Mouse (Mus musculus) MEL (cell line): ENCODE results near the gene Reg3b. TPM values are rescaled to one million over a fixed set of nuclear protein-coding genes. Genes with fewer than 3 reads are reported as not detected.

Experiments
- DNase-seq: peaks from one replicate; pipeline ENCODE4 v3.0.0; 2011; ENCODE audit warnings: low read depth, low spot score
- H3K27ac ChIP-seq: 2 replicates; pipeline ENCODE4 v1.5.1; 2012; ENCODE audit warnings: low read depth, mild to moderate bottlenecking, control low read depth, low read length, moderate library complexity; ENCODE audit not compliant: control insufficient read depth
- H3K27me3 ChIP-seq, 2 experiments: fragments of 150-350 bp in 1 of 2; sonication (generic) in 1 of 2; 2 replicates each; pipeline ENCODE4 v1.6.1; 2012; ENCODE audit warnings: low read length in 2 of 2, mild to moderate bottlenecking in 2 of 2, improper control_type of control experiment in 1 of 2, moderate library complexity in 1 of 2; ENCODE audit not compliant: insufficient read depth in 2 of 2, control insufficient read depth in 1 of 2
- H3K36me3 ChIP-seq, 2 experiments: 2 replicates each; pipeline ENCODE4 v1.6.1; 2012 to 2014; ENCODE audit warnings: low read length in 2 of 2, improper control_type of control experiment in 1 of 2, inconsistent platforms in 1 of 2, mild to moderate bottlenecking in 1 of 2; ENCODE audit not compliant: insufficient read depth in 2 of 2, control insufficient read depth in 1 of 2
- H3K4me1 ChIP-seq, 2 experiments: fragments of 150-350 bp in 1 of 2; sonication (generic) in 1 of 2; 2 replicates each; pipeline ENCODE4 v1.6.1; 2012; ENCODE audit warnings: low read length in 2 of 2, improper control_type of control experiment in 1 of 2, mild to moderate bottlenecking in 1 of 2; ENCODE audit not compliant: insufficient read depth in 2 of 2, control insufficient read depth in 1 of 2
- H3K4me3 ChIP-seq, 2 experiments: fragments of 150-350 bp in 1 of 2; sonication (generic) in 1 of 2; 2 replicates each; pipeline ENCODE4 v1.5.1; 2012; ENCODE audit warnings: low read depth in 2 of 2, low read length in 2 of 2, mild to moderate bottlenecking in 2 of 2, moderate library complexity in 2 of 2, control low read depth in 1 of 2, improper control_type of control experiment in 1 of 2; ENCODE audit not compliant: control insufficient read depth in 1 of 2, insufficient read depth in 1 of 2
- H3K79me2 ChIP-seq: 2 replicates; pipeline ENCODE4 v1.6.1; 2012; ENCODE audit warnings: mild to moderate bottlenecking, low read length, moderate library complexity; ENCODE audit not compliant: control insufficient read depth, poor library complexity, insufficient read depth
- H3K9ac ChIP-seq: 2 replicates; pipeline ENCODE4 v1.6.1; 2012; ENCODE audit warnings: low read depth, mild to moderate bottlenecking, control low read depth, low read length, moderate library complexity; ENCODE audit not compliant: control insufficient read depth, poor library complexity, severe bottlenecking
- H3K9me3 ChIP-seq: fragments of 150-350 bp; sonication (generic); replicated peaks from 2 replicates; pipeline ENCODE4 v1.6.1; 2012; ENCODE audit warnings: mild to moderate bottlenecking, low read length, improper control_type of control experiment, moderate library complexity; ENCODE audit not compliant: insufficient read depth
- BHLHE40 ChIP-seq: IDR thresholded peaks from 2 replicates; pipeline ENCODE4 v1.6.1; 2012; ENCODE audit warnings: low read depth, mild to moderate bottlenecking, inconsistent platforms, low read length, improper control_type of control experiment, borderline replicate concordance
- CHD1 ChIP-seq: IDR thresholded peaks from 2 replicates; pipeline ENCODE4 v1.6.1; 2012; ENCODE audit warnings: low read depth, mild to moderate bottlenecking, inconsistent platforms, low read length, improper control_type of control experiment
- CHD2 ChIP-seq: IDR thresholded peaks from 2 replicates; pipeline ENCODE4 v1.6.1; 2011; ENCODE audit warnings: low read length, improper control_type of control experiment
- EP300 ChIP-seq, 2 experiments: IDR thresholded peaks; 2 replicates each; pipeline ENCODE4 v1.6.1; 2011; ENCODE audit warnings: improper control_type of control experiment in 2 of 2, low read length in 2 of 2, low read depth in 1 of 2, mild to moderate bottlenecking in 1 of 2
- ETS1 ChIP-seq: IDR thresholded peaks from 2 replicates; pipeline ENCODE4 v1.6.1; 2012; ENCODE audit warnings: low read depth, mild to moderate bottlenecking, inconsistent platforms, low read length, improper control_type of control experiment, moderate library complexity
- GABPA ChIP-seq: IDR thresholded peaks from 2 replicates; pipeline ENCODE4 v1.6.1; 2012; ENCODE audit warnings: low read depth, mild to moderate bottlenecking, inconsistent platforms, low read length, improper control_type of control experiment, moderate library complexity
- GATA1 ChIP-seq: IDR thresholded peaks from 2 replicates; pipeline ENCODE4 v1.6.1; 2011; ENCODE audit warnings: low read depth, low read length, improper control_type of control experiment
- HCFC1 ChIP-seq: IDR thresholded peaks from 2 replicates; pipeline ENCODE4 v1.6.1; 2012; ENCODE audit warnings: low read depth, mild to moderate bottlenecking, inconsistent platforms, low read length, improper control_type of control experiment, moderate library complexity
- MAFK ChIP-seq: IDR thresholded peaks from 2 replicates; pipeline ENCODE4 v1.6.1; 2011; ENCODE audit warnings: low read depth, mild to moderate bottlenecking, low read length, improper control_type of control experiment, borderline replicate concordance
- MAX ChIP-seq: IDR thresholded peaks from 2 replicates; pipeline ENCODE4 v1.6.1; 2011; ENCODE audit warnings: low read length, improper control_type of control experiment
- MEF2A ChIP-seq: IDR thresholded peaks from 2 replicates; pipeline ENCODE4 v1.6.1; 2014; ENCODE audit warnings: low read depth, mild to moderate bottlenecking, inconsistent platforms, low read length, improper control_type of control experiment; ENCODE audit not compliant: poor library complexity, insufficient replicate concordance, severe bottlenecking; ENCODE audit errors: extremely low read depth
- MYB ChIP-seq: IDR thresholded peaks from 2 replicates; pipeline ENCODE4 v1.6.1; 2011; ENCODE audit warnings: mild to moderate bottlenecking, low read depth, low read length, improper control_type of control experiment
- MYC ChIP-seq: IDR thresholded peaks from 2 replicates; pipeline ENCODE4 v1.6.1; 2011; ENCODE audit warnings: low read depth, mild to moderate bottlenecking, low read length, improper control_type of control experiment, moderate library complexity
- NELFE ChIP-seq: IDR thresholded peaks from 2 replicates; pipeline ENCODE4 v1.6.1; 2011; ENCODE audit warnings: low read depth, low read length, improper control_type of control experiment
- NRF1 ChIP-seq: IDR thresholded peaks from 2 replicates; pipeline ENCODE4 v1.6.1; 2014; ENCODE audit warnings: low read depth, mild to moderate bottlenecking, inconsistent platforms, low read length, improper control_type of control experiment, moderate library complexity; ENCODE audit not compliant: poor library complexity, insufficient read depth, severe bottlenecking
- RAD21 ChIP-seq: IDR thresholded peaks from 2 replicates; pipeline ENCODE4 v1.6.1; 2011; ENCODE audit warnings: mild to moderate bottlenecking, low read depth, low read length, improper control_type of control experiment
- RCOR1 ChIP-seq: IDR thresholded peaks from 2 replicates; pipeline ENCODE4 v1.6.1; 2012; ENCODE audit warnings: low read depth, mild to moderate bottlenecking, inconsistent platforms, low read length, improper control_type of control experiment
- SIN3A ChIP-seq: IDR thresholded peaks from 2 replicates; pipeline ENCODE4 v1.6.1; 2012; ENCODE audit warnings: low read length, improper control_type of control experiment, inconsistent platforms
- SMC3 ChIP-seq: IDR thresholded peaks from 2 replicates; pipeline ENCODE4 v1.6.1; 2011; ENCODE audit warnings: low read depth, low read length, improper control_type of control experiment
- TAL1 ChIP-seq: IDR thresholded peaks from 2 replicates; pipeline ENCODE4 v1.6.1; 2012; ENCODE audit warnings: mild to moderate bottlenecking, inconsistent platforms, low read length, moderate library complexity, mixed read lengths
- TCF12 ChIP-seq: IDR thresholded peaks from 2 replicates; pipeline ENCODE4 v1.6.1; 2014; ENCODE audit warnings: low read depth, mild to moderate bottlenecking, inconsistent platforms, low read length, improper control_type of control experiment, moderate library complexity
- UBTF ChIP-seq: IDR thresholded peaks from 2 replicates; pipeline ENCODE4 v1.6.1; 2012; ENCODE audit warnings: low read depth, mild to moderate bottlenecking, inconsistent platforms, low read length, improper control_type of control experiment, moderate library complexity, borderline replicate concordance; ENCODE audit not compliant: insufficient read depth
- USF1 ChIP-seq: IDR thresholded peaks from 2 replicates; pipeline ENCODE4 v1.6.1; 2014; ENCODE audit warnings: low read depth, mild to moderate bottlenecking, inconsistent platforms, low read length, improper control_type of control experiment, moderate library complexity
- USF2 ChIP-seq, 2 experiments: IDR thresholded peaks; 2 replicates each; pipeline ENCODE4 v1.6.1; 2011 to 2012; ENCODE audit warnings: improper control_type of control experiment in 2 of 2, low read length in 2 of 2, borderline replicate concordance in 1 of 2, inconsistent platforms in 1 of 2, low read depth in 1 of 2, mild to moderate bottlenecking in 1 of 2; ENCODE audit not compliant: insufficient read depth in 1 of 2
- ZKSCAN1 ChIP-seq: IDR thresholded peaks from 2 replicates; pipeline ENCODE4 v1.6.1; 2012; ENCODE audit warnings: low read depth, mild to moderate bottlenecking, inconsistent platforms, low read length, improper control_type of control experiment, moderate library complexity
- ZNF384 ChIP-seq: IDR thresholded peaks from 2 replicates; pipeline ENCODE4 v1.6.1; 2012; ENCODE audit warnings: low read depth, mild to moderate bottlenecking, inconsistent platforms, low read length, improper control_type of control experiment
- polyA plus RNA-seq, 2 experiments: library from polyadenylated mRNA; stranded (reverse) in 1 of 2; unstranded in 1 of 2; fragments of >175 nt in 1 of 2; fragments of >200 nt in 1 of 2; gene quantifications; 2 replicates each; pipeline versions ENCODE4 v1.2.1 to v1.2.4; 2012; ENCODE audit warnings: low replicate concordance in 2 of 2, low read depth in 1 of 2; ENCODE audit not compliant: insufficient read length in 2 of 2, insufficient read depth in 1 of 2, missing spikeins in 1 of 2
- total RNA-seq: library from RNA; depleted of rRNA; stranded (reverse); fragments of 300-350 nt; gene quantifications from 2 replicates; pipeline ENCODE4 v1.2.3, GENCODE M21; 2012

Reg3b gene
- total and polyA plus RNA-seq, 3 experiments, result not detected

DNA sequence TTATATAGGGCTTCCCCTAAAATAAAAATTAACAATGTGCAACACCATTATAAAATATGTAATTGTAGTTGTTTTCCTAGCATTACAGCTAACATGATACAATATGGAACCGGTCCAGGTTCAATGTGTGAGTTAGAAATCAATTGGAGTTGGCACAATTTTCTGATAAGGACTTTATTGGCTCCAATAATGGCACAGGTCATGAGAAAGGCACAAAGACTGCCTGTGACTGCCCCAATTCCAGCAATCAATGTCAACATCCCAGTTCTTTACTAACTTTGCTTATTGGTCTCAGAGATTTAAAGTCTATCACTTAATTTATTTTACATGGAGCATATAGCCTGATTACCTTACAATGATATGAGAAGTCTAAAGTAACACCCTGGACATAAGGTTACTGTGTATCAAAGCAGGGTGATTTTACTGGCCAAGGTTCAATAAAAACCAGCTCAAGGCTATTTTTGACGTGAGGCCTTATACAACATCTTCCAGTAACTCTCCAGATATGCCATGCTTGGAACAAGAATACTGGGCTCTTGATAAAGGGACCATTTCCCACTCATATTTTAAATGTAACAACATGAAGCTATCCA, 8.4 kb upstream of the Reg3b start:
- H3K9ac ChIP-seq, result no peak overlapping the region
- no peaks in the 10 kb centered on the region for H3K27me3 ChIP-seq
- no peak for DNase-seq
- TF ChIP-seq CHD1 (no peak), MEF2A (no peak), NRF1 (no peak), NELFE (no peak), MAFK (no peak), USF1 (no peak), HCFC1 (no peak), EP300 (IDR thresholded peaks at IDR 0.05; ENCODE audit: low read depth in 1 of 2, low read length in 2 of 2) (no peak), UBTF (no peak), GATA1 (no peak), MYC (no peak), BHLHE40 (no peak), RAD21 (no peak), MAX (no peak), USF2 (IDR thresholded peaks at IDR 0.05; ENCODE audit: borderline replicate concordance in 1 of 2, insufficient read depth in 1 of 2, low read depth in 1 of 2, low read length in 2 of 2) (no peak), ZNF384 (no peak), SMC3 (no peak)
- no peaks in the 10 kb centered on the region for H3K4me1 ChIP-seq
- no peaks in the 10 kb centered on the region for H3K9me3 ChIP-seq
- no peak overlapping the region for H3K4me3 ChIP-seq
- no peaks in the 10 kb centered on the region for H3K79me2 ChIP-seq
- no peak overlapping the region for H3K27ac ChIP-seq
- H3K36me3 ChIP-seq, result no peaks in the 10 kb centered on the region

DNA sequence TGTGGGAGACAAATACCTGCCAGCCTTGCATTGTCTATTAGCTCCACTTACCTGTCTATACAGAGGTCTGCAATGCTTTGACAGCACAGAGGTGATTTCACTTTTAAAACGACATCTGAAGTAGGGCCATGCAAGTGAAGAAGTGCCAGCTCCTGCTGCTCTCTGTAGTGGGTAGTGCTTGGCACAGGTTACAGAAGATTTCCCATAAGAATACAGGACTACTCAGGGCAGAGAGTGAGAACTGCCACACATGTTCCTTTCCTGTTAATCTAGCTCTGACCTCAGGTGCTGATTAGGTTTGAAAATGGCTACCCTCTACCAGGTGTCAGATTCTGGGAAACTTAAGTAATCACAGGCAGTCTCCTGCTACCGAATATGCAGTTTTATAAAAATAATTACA, 8.3 kb downstream of the Reg3b start, which contains the start of gene Reg3d:
Reg3d (minus strand) TSS at position 101 of the 400 bp plus-strand sequence.
- Histone ChIP-seq H3K9me3 (no peaks in the 10 kb centered on the region), H3K27me3 (no peaks in the 10 kb centered on the region), H3K4me1 (no peaks in the 10 kb centered on the region)
- no peak for DNase-seq
- TF ChIP-seq USF1, result no peak
- TF ChIP-seq GATA1, result no peak
- TF ChIP-seq ZKSCAN1, result no peak
- no peak for TF ChIP-seq MYC
- no peak for TF ChIP-seq ETS1
- TF ChIP-seq USF2 (IDR thresholded peaks at IDR 0.05; ENCODE audit: borderline replicate concordance in 1 of 2, insufficient read depth in 1 of 2, low read depth in 1 of 2, low read length in 2 of 2), result no peak
- TF ChIP-seq HCFC1, result no peak
- no peak for TF ChIP-seq RCOR1
- no peak for TF ChIP-seq MYB
- no peak for TF ChIP-seq GABPA
- TF ChIP-seq TAL1, result no peak
- TF ChIP-seq TCF12, result no peak
- no peak for TF ChIP-seq RAD21
- TF ChIP-seq CHD2, result no peak
- no peak for TF ChIP-seq SIN3A
- TF ChIP-seq, all 39 proteins: peak for 0
- Histone ChIP-seq H3K79me2 (no peaks in the 10 kb centered on the region), H3K36me3 (no peaks in the 10 kb centered on the region), H3K27ac (no peak within 1 kb of the TSS), H3K9ac (no peak within 1 kb of the TSS), H3K4me3 (no peak within 1 kb of the TSS)
